Mouse (Mus musculus) small intestine, adult 2 months (tissue): ENCODE results near the gene Apopt1.

Experiments used
- CTCF ChIP-seq: fragments of 200-500 bp; IDR thresholded peaks from 2 replicates; pipeline ENCODE4 v1.5.1; 2012; ENCODE audit warnings: low read depth, mild to moderate bottlenecking, control low read depth, inconsistent platforms, low read length, moderate library complexity, mixed read lengths; ENCODE audit not compliant: insufficient replicate concordance, insufficient read length; ENCODE audit errors: extremely low read depth
- POLR2A ChIP-seq: fragments of 200-500 bp; IDR thresholded peaks from 2 replicates; pipeline ENCODE4 v1.6.1; 2012; ENCODE audit warnings: low read depth, mild to moderate bottlenecking, control low read depth, inconsistent platforms, low read length, moderate library complexity

- TF ChIP-seq CTCF (no peak), POLR2A (no peak)
These were observed 23.6 kb upstream of the Apopt1 start for GRCm38 (mm10) chr12:111689426-111689825.
